Mouse (Mus musculus) megakaryocyte, embryonic 14.5 days (primary cell): ENCODE data around the gene Cachd1.

Experiments
- FLI1 ChIP-seq: IDR thresholded peaks from 2 replicates; pipeline ENCODE4 v1.6.1; 2012; ENCODE audit warnings: low read length, inconsistent platforms, mixed read lengths
- GATA1 ChIP-seq: IDR thresholded peaks from 3 replicates; pipeline ENCODE4 v1.6.1; 2012; ENCODE audit warnings: mixed read lengths, low read length, inconsistent platforms, borderline replicate concordance

DNA sequence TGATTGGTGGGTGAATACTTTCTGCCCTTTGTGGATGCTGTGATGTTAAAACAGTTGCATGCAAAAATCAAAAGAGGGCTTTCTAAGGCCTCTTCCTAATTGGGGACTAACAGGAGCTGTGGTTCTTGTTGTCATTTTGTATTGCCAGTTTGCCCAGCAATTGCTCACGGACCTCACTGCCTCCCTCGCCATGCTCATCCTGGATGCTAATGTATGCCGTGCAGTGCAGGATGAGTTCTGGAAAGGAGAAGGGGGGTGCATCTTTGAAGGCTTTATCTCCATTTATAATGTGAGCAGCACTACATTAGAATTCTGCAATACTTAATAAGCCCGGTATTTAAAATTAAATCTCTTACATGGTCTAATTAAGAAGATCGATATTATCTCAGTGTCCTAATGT, 66.6 kb downstream of the Cachd1 start:
- TF ChIP-seq GATA1 (no peak), FLI1 (no peak)
